Mouse (Mus musculus) CD4-positive helper T cell, adult 2 months (primary cell): ENCODE results near the gene Fis1.

Source experiments
- DNase-seq: peaks from one replicate; pipeline ENCODE4 v3.0.0-alpha.2; 2012; ENCODE audit warnings: low read depth, missing footprints, low spot score

Gene Fis1

DNA sequence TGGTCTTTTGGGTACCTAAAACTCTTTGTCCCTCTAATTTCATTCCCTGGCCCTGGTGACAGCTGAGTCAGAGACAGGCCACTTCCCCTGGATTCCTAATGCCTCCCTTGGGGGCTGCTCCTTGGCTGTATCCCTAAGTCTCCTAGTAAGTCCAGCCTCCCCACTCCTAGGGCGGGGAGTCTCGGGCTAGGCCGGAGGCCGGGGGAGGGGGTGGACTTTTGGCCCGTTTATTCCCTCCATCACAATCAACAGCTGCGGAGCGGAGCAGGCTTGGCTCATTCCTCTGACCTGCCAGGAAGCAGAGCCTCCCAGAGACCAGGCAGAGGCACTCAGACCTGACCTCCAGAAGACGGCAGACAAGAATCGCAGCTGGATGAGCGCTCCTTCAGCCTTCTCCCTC, 14.5 kb downstream of the Fis1 start:
- DNase-seq: no peak

- DNase-seq: peak; percentile 67
Observed at GRCm38 (mm10) chr5:136970703-136971102, 17.6 kb downstream of the Fis1 start.

DNA sequence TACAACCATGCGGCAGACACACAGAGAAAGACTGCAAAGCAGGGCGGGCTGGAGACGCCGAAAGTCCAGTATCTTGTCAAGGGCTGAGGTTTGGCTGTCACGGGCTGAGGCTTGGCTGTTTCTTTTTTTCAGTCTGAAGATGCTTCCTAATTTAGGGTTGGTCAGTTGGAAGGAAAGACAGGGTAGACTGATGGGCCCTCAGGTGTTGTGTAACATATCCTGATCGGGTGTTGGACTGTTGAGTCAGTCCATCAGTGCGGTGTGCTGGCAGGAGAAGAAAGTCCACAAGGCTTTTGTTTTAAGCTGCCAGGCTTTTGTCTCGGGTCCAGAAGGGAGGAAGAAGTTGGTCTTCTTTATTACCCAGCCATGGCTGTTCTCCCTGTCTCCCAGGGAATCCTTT, 20.6 kb downstream of the Fis1 start:
- no peak for DNase-seq

- DNase-seq: no peak
Observed at GRCm38 (mm10) chr5:136977769-136978168, 24.7 kb downstream of the Fis1 start.

GRCm38 (mm10) chr5:136979762-136980161, 26.7 kb downstream of the Fis1 start:
- no peak for DNase-seq

DNA sequence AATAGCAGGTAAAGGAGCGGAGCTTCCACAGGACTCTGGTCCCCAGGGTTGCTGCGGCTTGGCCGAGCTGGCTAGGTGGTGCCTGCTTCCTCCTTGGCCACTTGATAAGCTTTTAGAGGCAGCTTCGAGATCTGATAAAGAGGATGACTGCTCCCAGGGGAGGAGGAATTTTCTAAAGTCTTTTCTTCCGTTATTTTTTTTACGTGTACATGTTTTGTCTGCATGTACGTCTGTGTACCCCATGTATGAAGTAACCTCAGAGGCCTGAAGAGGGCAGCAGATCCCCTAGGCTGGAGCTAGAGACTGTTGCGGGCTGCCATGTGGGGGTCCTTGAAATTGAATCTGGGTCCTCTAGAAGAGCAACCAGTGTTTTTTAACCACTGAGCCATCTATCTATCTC, 27.9 kb downstream of the Fis1 start:
- DNase-seq: no peak

DNA sequence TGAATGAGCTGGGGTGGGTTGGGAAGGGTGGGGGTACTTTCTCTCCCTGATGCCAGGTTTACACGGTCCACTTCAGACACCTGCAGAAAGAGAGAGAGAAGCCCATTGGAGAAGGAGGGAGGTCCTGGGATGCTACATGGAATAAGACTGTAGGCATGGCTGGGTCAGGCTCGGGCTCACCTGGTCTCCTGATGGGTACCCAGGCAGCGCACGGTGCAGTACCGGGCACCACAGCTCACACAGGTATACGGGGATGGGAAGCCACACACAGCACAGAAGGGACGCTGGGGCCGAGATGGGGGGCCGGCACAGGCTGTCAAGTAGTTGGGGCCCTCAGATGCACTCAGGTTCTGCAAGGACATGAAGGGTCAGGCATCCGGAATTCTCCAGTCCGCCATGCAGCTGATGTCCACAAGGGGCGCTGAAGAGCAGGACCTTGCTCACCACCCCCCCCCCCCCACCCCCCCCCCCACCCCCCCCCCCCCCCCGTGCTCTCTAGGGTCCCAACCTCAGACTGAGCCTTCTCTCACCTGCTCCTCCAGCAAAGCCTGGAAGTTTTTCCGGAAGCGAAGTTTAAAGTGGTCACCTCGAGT, 29.4 kb downstream of the Fis1 start:
- peak; percentile 29 for DNase-seq

GRCm38 (mm10) chr5:136984828-136985227, 31.8 kb downstream of the Fis1 start:
- no peak for DNase-seq

DNA sequence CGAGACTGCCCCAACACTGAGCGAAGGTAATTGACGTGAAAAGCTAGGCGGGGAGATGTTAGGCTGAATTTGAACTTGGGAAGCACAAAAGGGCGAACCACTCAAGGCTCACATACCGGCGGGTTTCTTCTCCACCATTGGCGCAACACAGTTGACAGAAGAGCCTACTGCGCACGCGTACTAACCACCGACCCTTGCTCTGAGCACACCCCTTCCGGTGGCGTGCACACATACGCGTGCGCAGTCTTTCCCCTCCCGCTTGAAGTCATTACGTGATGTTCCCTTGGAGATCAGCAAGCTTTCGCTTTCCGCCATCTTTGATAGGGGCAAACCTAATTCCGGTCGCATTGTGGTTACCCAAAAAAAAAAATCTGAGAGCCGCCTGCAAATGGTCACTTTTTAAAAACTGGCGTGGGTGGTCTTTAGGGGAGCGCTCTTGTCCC, 33.6 kb downstream of the Fis1 start, which contains the start of gene Plod3:
Plod3 (plus strand) TSS at position 325 of the 443 bp plus-strand sequence.
- peak; percentile 99 for DNase-seq

GRCm38 (mm10) chr5:136987138-136987933, 34.3 kb downstream of the Fis1 start:
- DNase-seq: peak; percentile 65

DNA sequence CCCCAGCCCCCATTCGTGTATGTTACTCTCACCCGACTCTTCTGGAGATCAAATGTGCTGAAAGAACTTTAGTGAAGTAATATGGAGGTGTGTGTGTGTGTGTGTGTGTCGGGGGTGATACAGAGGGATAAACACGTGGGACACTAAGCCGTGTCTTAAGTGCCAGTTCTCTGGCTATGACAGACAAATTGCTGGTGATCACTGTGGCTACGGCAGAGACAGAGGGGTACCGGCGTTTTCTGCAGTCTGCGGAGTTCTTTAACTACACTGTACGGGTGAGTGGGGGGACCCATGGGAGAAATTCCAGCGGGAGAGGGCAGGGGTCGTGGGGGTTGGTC, 34.8 kb downstream of the Fis1 start, which contains the start of gene Znhit1:
Znhit1 (minus strand) TSS at position 88 of the 338 bp plus-strand sequence.
- no peak for DNase-seq

DNA sequence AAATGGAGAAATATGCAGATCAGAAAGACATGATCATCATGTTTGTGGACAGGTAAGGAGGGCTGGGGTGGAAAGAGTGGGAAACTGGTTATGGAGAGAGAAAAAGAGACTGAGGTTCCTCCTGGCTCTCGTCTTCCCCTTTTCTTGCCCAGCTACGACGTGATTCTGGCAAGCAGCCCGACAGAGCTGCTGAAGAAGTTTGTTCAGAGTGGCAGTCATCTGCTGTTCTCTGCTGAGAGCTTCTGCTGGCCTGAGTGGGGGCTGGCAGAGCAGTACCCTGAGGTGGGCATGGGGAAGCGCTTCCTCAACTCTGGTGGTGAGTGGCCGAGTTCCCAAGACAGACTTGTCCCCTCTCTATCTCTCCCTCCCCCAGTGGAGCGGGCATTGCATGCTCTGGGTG, 35.3 kb downstream of the Fis1 start:
- DNase-seq: no peak

DNA sequence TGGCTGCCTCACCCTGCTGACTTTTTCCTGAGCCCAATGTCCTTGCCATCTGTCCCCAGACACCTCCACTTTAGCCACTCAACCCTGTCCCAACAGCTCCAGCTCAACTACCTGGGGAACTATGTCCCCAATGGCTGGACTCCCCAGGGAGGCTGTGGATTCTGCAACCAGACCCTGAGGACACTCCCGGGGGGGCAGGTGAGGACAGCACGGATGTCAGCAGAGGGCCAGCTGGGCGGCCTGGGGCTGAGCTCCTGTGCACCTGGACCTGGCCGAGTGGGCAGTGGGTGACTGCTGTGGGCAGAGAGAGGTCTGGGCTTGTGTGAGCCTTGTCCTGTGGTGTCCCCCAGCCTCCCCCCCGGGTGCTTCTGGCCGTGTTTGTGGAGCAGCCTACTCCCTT, 36.7 kb downstream of the Fis1 start:
- no peak for DNase-seq

- DNase-seq: no peak
Observed at GRCm38 (mm10) chr5:136999449-136999848, 46.4 kb downstream of the Fis1 start.

DNA sequence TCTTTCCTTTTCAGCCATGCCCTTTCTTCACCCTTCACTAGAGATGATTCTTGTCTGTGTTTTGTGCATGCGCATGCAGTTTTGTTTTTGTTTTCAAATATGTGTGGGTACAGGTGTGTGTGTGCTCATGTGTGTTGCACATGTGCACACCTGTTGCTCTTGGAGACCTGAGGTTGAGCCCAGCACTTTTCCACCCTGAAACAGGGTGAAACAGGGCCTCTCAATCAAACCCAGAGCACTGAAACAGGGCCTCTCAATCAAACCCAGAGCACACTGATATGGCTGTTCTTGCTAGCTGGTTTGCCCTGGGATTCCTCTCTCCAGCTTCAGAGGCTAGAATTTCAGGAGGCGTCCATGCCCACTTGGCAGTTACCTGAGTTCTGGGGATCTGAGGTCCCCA, 47.5 kb downstream of the Fis1 start:
- DNase-seq: no peak

- DNase-seq: no peak
Observed at GRCm38 (mm10) chr5:137007276-137007675, 54.2 kb downstream of the Fis1 start.

GRCm38 (mm10) chr5:137009988-137010387, 56.9 kb downstream of the Fis1 start:
- DNase-seq: peak; percentile 29

DNA sequence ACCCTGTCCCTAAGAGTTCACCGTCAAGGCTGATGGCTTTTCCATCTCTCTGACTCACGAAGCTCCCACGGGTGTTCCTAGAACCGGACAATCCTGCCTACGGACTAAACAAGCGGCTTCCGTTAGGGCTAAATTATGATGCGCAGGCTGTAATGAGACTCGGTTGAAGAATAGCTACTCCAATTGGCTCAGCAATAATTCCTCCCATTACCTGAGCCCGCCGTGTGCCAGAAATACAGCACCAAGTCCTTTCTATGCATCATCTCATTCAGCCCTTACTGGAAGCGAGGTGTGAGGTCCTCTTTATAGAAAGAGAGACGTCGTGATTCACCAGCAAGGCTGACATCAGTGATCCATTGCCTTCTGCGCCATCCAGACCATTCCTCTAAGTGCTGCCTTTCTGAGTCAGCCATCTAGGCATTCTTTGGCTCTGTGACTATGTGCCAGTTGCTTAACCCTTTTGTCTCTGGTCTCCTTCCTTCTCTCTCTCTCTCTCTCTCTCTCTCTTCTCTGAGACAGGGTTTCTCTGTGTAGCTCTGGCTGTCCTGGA, 59.4 kb downstream of the Fis1 start:
- no peak for DNase-seq
